Mouse (Mus musculus) v-Abl transformed pro-B cells (cell line): ENCODE results near the gene Kctd7.

ENCODE experiments used
- in situ Hi-C, 2 experiments: fragments of 400-800 bp; cut with MboI; formaldehyde crosslinking; loops; one replicate each; pipeline ENCODE4 v1.15.1; 2025; ENCODE audit not compliant: unreplicated experiment in 2 of 2

The Kctd7 gene

GRCm38 (mm10) chr5:130142041-130142440 lies 2.6 kb upstream of the Kctd7 start:
- in situ Hi-C loops = no loop called here

- in situ Hi-C loops = no loop called here
Observed at GRCm38 (mm10) chr5:130143101-130143500, 1.6 kb upstream of the Kctd7 start.

- in situ Hi-C loops = no loop called here
Observed at GRCm38 (mm10) chr5:130143977-130144333, 706 bp upstream of the Kctd7 start.

GRCm38 (mm10) chr5:130145961-130146360 lies 1.3 kb downstream of the Kctd7 start:
- in situ Hi-C loops = no loop called here

- in situ Hi-C loops = loop anchor here (10.0 to 25.0 kb wide), 3 partner anchors 235 to 1138 kb away; partner anchors contain the start of genes Ran (in 1 of the 2) and Stx2 (in 1 of the 2)
Observed at GRCm38 (mm10) chr5:130149726-130150310, 5.2 kb downstream of the Kctd7 start.

- in situ Hi-C loops = loop anchor here (10.0 to 25.0 kb wide), 3 partner anchors 239 to 1142 kb away; partner anchors contain the start of genes Ran (in 1 of the 2) and Stx2 (in 1 of the 2)
Observed at GRCm38 (mm10) chr5:130154286-130154685, 9.6 kb downstream of the Kctd7 start.

GRCm38 (mm10) chr5:130158545-130158944 lies 13.9 kb downstream of the Kctd7 start:
- in situ Hi-C loops = loop anchor here (10.0 to 25.0 kb wide), 3 partner anchors 244 to 1146 kb away; partner anchors contain the start of genes Ran (in 1 of the 2) and Stx2 (in 1 of the 2)

GRCm38 (mm10) chr5:130159761-130160201 lies 15.1 kb downstream of the Kctd7 start:
- in situ Hi-C loops = loop anchor here (10.0 to 25.0 kb wide), 3 partner anchors 245 to 1147 kb away; partner anchors contain the start of genes Ran (in 1 of the 2) and Stx2 (in 1 of the 2)

GRCm38 (mm10) chr5:130163670-130164069 lies 19.0 kb downstream of the Kctd7 start:
- in situ Hi-C loops = loop anchor here (25.0 kb wide), 2 partner anchors 699 to 1151 kb away; partner anchors contain the start of genes Ran (in 1 of the 2) and Stx2 (in 1 of the 2)

- in situ Hi-C loops = loop anchor here (25.0 kb wide), 2 partner anchors 697 to 1153 kb away; partner anchors contain the start of genes Ran (in 1 of the 2) and Stx2 (in 1 of the 2)
Observed at GRCm38 (mm10) chr5:130165213-130165612, 20.6 kb downstream of the Kctd7 start.

GRCm38 (mm10) chr5:130169109-130169508 lies 24.4 kb downstream of the Kctd7 start:
- in situ Hi-C loops = loop anchor here (25.0 kb wide), 2 partner anchors 693 to 1157 kb away; partner anchors contain the start of genes Ran (in 1 of the 2) and Stx2 (in 1 of the 2)

- in situ Hi-C loops = loop anchor here (10.0 to 25.0 kb wide), 3 partner anchors 691 to 1159 kb away; partner anchors contain the start of genes Ran (in 1 of the 2) and Stx2 (in 1 of the 2)
Observed at GRCm38 (mm10) chr5:130170666-130171422, 26.2 kb downstream of the Kctd7 start.

GRCm38 (mm10) chr5:130171423-130171954 lies 26.8 kb downstream of the Kctd7 start, which contains the start of gene Rabgef1:
Gene Rabgef1, plus strand, starts transcription at chr5:130171798.
- in situ Hi-C loops = loop anchor here (10.0 to 25.0 kb wide), 3 partner anchors 691 to 1159 kb away; partner anchors contain the start of genes Ran (in 1 of the 2) and Stx2 (in 1 of the 2)

- in situ Hi-C loops = loop anchor here (10.0 to 25.0 kb wide), 3 partner anchors 690 to 1160 kb away; partner anchors contain the start of genes Ran (in 1 of the 2) and Stx2 (in 1 of the 2)
Observed at GRCm38 (mm10) chr5:130171956-130172601, 27.4 kb downstream of the Kctd7 start.

- in situ Hi-C loops = loop anchor here (10.0 to 25.0 kb wide), 3 partner anchors 689 to 1161 kb away; partner anchors contain the start of genes Ran (in 1 of the 2) and Stx2 (in 1 of the 2)
Observed at GRCm38 (mm10) chr5:130173012-130173411, 28.4 kb downstream of the Kctd7 start.

GRCm38 (mm10) chr5:130177871-130178270 lies 33.2 kb downstream of the Kctd7 start:
- in situ Hi-C loops = loop anchor here in 1 of 2 experiments (10.0 kb wide), 1 partner anchor 1163 kb away; no protein-coding TSS in a partner anchor

- in situ Hi-C loops = no loop called here
Observed at GRCm38 (mm10) chr5:130180362-130180761, 35.7 kb downstream of the Kctd7 start.

- in situ Hi-C loops = no loop called here
Observed at GRCm38 (mm10) chr5:130181740-130182540, 37.3 kb downstream of the Kctd7 start.

- in situ Hi-C loops = no loop called here
Observed at GRCm38 (mm10) chr5:130182541-130182821, 37.8 kb downstream of the Kctd7 start.
